Mouse (Mus musculus): Measurements from ENCODE around the gene Lrch1. TPM values are rescaled to one million over a fixed set of nuclear protein-coding genes. Genes with fewer than 3 reads are reported as not detected.

The Lrch1 gene
- polyA plus RNA-seq, 1 experiment from 2014 or later: 16.6 TPM

- Histone ChIP-seq H3K4me2 (peak overlapping the region; percentile 93), H3K36me3 (no peaks in the 10 kb centered on the region), H3K4me3 (peak overlapping the region; percentile 91), H3K9me3 (replicated peaks) (no peaks in the 10 kb centered on the region), H3K9ac (peak overlapping the region; percentile 93), H3K27me3 (replicated peaks) (no peaks in the 10 kb centered on the region), H3K4me1 (replicated peaks) (peaks cover 35% of the 10 kb centered on the region), H3K27ac (ENCODE audit: poor library complexity, severe bottlenecking) (peak overlapping the region; percentile 90)
- 0% methylated on average over 56 of the region's 56 CpGs for WGBS
- ATAC-seq (ENCODE audit: insufficient number of reproducible peaks, low FRiP score): peak; percentile 69; the same call in 1 of the 2 replicates
Observed at GRCm38 (mm10) chr14:74946751-74947375, 813 bp downstream of the Lrch1 start.

- H3K27me3 ChIP-seq (replicated peaks): no peaks in the 10 kb centered on the region
- H3K9ac ChIP-seq: peak overlapping the region; percentile 93
- H3K27ac ChIP-seq (ENCODE audit: poor library complexity, severe bottlenecking): peak overlapping the region; percentile 90
- 6% methylated on average over 13 of the region's 13 CpGs for WGBS
- no peaks in the 10 kb centered on the region for H3K9me3 ChIP-seq (replicated peaks)
- no peaks in the 10 kb centered on the region for H3K36me3 ChIP-seq
- H3K4me2 ChIP-seq: peak overlapping the region; percentile 93
- H3K4me1 ChIP-seq (replicated peaks): peaks cover 35% of the 10 kb centered on the region
- peak; percentile 23; the same call in 1 of the 2 replicates for ATAC-seq (ENCODE audit: insufficient number of reproducible peaks, low FRiP score)
- peak overlapping the region; percentile 91 for H3K4me3 ChIP-seq
Observed at GRCm38 (mm10) chr14:74946321-74946750, 1.3 kb downstream of the Lrch1 start.

- Histone ChIP-seq H3K9ac (peak overlapping the region; percentile 93), H3K4me3 (peak overlapping the region; percentile 91), H3K4me2 (peak overlapping the region; percentile 93), H3K4me1 (replicated peaks) (peaks cover 35% of the 10 kb centered on the region), H3K9me3 (replicated peaks) (no peaks in the 10 kb centered on the region), H3K27me3 (replicated peaks) (no peaks in the 10 kb centered on the region), H3K36me3 (peaks cover 3% of the 10 kb centered on the region; the same call in 1 of the 2 replicates), H3K27ac (ENCODE audit: poor library complexity, severe bottlenecking) (peak overlapping the region; percentile 90)
- WGBS: 62% methylated on average over 11 of the region's 11 CpGs
- ATAC-seq (ENCODE audit: insufficient number of reproducible peaks, low FRiP score): no peak
Observed at GRCm38 (mm10) chr14:74945266-74946215, 2.1 kb downstream of the Lrch1 start.

- Histone ChIP-seq H3K9ac (no peak overlapping the region), H3K4me3 (no peak overlapping the region), H3K27ac (ENCODE audit: poor library complexity, severe bottlenecking) (no peak overlapping the region), H3K4me1 (replicated peaks) (peaks cover 36% of the 10 kb centered on the region), H3K4me2 (no peak overlapping the region), H3K36me3 (peaks cover 3% of the 10 kb centered on the region; the same call in 1 of the 2 replicates), H3K27me3 (replicated peaks) (no peaks in the 10 kb centered on the region), H3K9me3 (replicated peaks) (no peaks in the 10 kb centered on the region)
- ATAC-seq (ENCODE audit: insufficient number of reproducible peaks, low FRiP score): no peak
- WGBS: 85% methylated on average over 7 of the region's 7 CpGs
Observed at GRCm38 (mm10) chr14:74944128-74944755, 3.4 kb downstream of the Lrch1 start.

GRCm38 (mm10) chr14:74943581-74944117 is 4.0 kb downstream of the Lrch1 start:
- Histone ChIP-seq H3K9ac (no peak overlapping the region), H3K36me3 (peaks cover 3% of the 10 kb centered on the region; the same call in 1 of the 2 replicates), H3K4me1 (replicated peaks) (peaks cover 39% of the 10 kb centered on the region), H3K4me2 (no peak overlapping the region), H3K4me3 (no peak overlapping the region), H3K27me3 (replicated peaks) (no peaks in the 10 kb centered on the region), H3K27ac (ENCODE audit: poor library complexity, severe bottlenecking) (no peak overlapping the region), H3K9me3 (replicated peaks) (no peaks in the 10 kb centered on the region)
- 82% methylated on average over 6 of the region's 6 CpGs for WGBS
- ATAC-seq (ENCODE audit: insufficient number of reproducible peaks, low FRiP score): no peak

GRCm38 (mm10) chr14:74943024-74943423 is 4.7 kb downstream of the Lrch1 start:
- no peak overlapping the region for H3K4me3 ChIP-seq
- H3K9me3 ChIP-seq (replicated peaks): no peaks in the 10 kb centered on the region
- no peak overlapping the region for H3K27ac ChIP-seq (ENCODE audit: poor library complexity, severe bottlenecking)
- ATAC-seq (ENCODE audit: insufficient number of reproducible peaks, low FRiP score): no peak
- H3K27me3 ChIP-seq (replicated peaks): no peaks in the 10 kb centered on the region
- no peak overlapping the region for H3K9ac ChIP-seq
- peaks cover 3% of the 10 kb centered on the region; the same call in 1 of the 2 replicates for H3K36me3 ChIP-seq
- WGBS: 44% methylated on average over 8 of the region's 8 CpGs
- H3K4me2 ChIP-seq: no peak overlapping the region
- peaks cover 39% of the 10 kb centered on the region for H3K4me1 ChIP-seq (replicated peaks)

GRCm38 (mm10) chr14:74941591-74941990 is 6.1 kb downstream of the Lrch1 start:
- H3K4me3 ChIP-seq: no peak overlapping the region
- H3K9ac ChIP-seq: no peak overlapping the region
- no peak for ATAC-seq (ENCODE audit: insufficient number of reproducible peaks, low FRiP score)
- no peaks in the 10 kb centered on the region for H3K9me3 ChIP-seq (replicated peaks)
- peaks cover 3% of the 10 kb centered on the region; the same call in 1 of the 2 replicates for H3K36me3 ChIP-seq
- WGBS: 87% methylated on average over 7 of the region's 7 CpGs
- H3K27me3 ChIP-seq (replicated peaks): no peaks in the 10 kb centered on the region
- H3K4me2 ChIP-seq: no peak overlapping the region
- peaks cover 44% of the 10 kb centered on the region for H3K4me1 ChIP-seq (replicated peaks)
- no peak overlapping the region for H3K27ac ChIP-seq (ENCODE audit: poor library complexity, severe bottlenecking)

- Histone ChIP-seq H3K4me3 (no peak overlapping the region), H3K27me3 (replicated peaks) (no peaks in the 10 kb centered on the region), H3K36me3 (peaks cover 3% of the 10 kb centered on the region; the same call in 1 of the 2 replicates), H3K4me1 (replicated peaks) (peaks cover 38% of the 10 kb centered on the region), H3K9ac (no peak overlapping the region), H3K4me2 (no peak overlapping the region), H3K27ac (ENCODE audit: poor library complexity, severe bottlenecking) (no peak overlapping the region), H3K9me3 (replicated peaks) (no peaks in the 10 kb centered on the region)
- WGBS: 86% methylated on average over 4 of the region's 4 CpGs
- ATAC-seq (ENCODE audit: insufficient number of reproducible peaks, low FRiP score): no peak
Observed at GRCm38 (mm10) chr14:74940741-74941140, 6.9 kb downstream of the Lrch1 start.

- WGBS: 76% methylated on average over 9 of the region's 9 CpGs
Observed at GRCm38 (mm10) chr14:74939355-74939754, 8.3 kb downstream of the Lrch1 start.

GRCm38 (mm10) chr14:74938896-74939295 is 8.8 kb downstream of the Lrch1 start:
- H3K27ac ChIP-seq (ENCODE audit: poor library complexity, severe bottlenecking): no peak overlapping the region
- H3K4me2 ChIP-seq: no peak overlapping the region
- ATAC-seq (ENCODE audit: insufficient number of reproducible peaks, low FRiP score): no peak
- H3K9me3 ChIP-seq (replicated peaks): no peaks in the 10 kb centered on the region
- peaks cover 3% of the 10 kb centered on the region; the same call in 1 of the 2 replicates for H3K36me3 ChIP-seq
- peaks cover 30% of the 10 kb centered on the region for H3K4me1 ChIP-seq (replicated peaks)
- no peaks in the 10 kb centered on the region for H3K27me3 ChIP-seq (replicated peaks)
- no peak overlapping the region for H3K4me3 ChIP-seq
- H3K9ac ChIP-seq: no peak overlapping the region
- WGBS: 76% methylated on average over 3 of the region's 3 CpGs

More at GRCm38 (mm10) chr14:74939355-74939754, 8.3 kb downstream of the Lrch1 start:
- Histone ChIP-seq H3K9me3 (replicated peaks) (no peaks in the 10 kb centered on the region), H3K36me3 (peaks cover 3% of the 10 kb centered on the region; the same call in 1 of the 2 replicates), H3K27me3 (replicated peaks) (no peaks in the 10 kb centered on the region), H3K4me3 (no peak overlapping the region), H3K27ac (ENCODE audit: poor library complexity, severe bottlenecking) (no peak overlapping the region), H3K9ac (no peak overlapping the region), H3K4me2 (no peak overlapping the region), H3K4me1 (replicated peaks) (peaks cover 27% of the 10 kb centered on the region)
- no peak for ATAC-seq (ENCODE audit: insufficient number of reproducible peaks, low FRiP score)

Measured in heart, embryonic 12.5 days (tissue).